Mouse (Mus musculus): Measurements from ENCODE around the gene Trpm3. TPM values are rescaled to one million over a fixed set of nuclear protein-coding genes. Genes with fewer than 3 reads are reported as not detected.

Trpm3 gene
- polyA plus RNA-seq, 1 experiment from 2014 or later, result 15.5 TPM

DNA sequence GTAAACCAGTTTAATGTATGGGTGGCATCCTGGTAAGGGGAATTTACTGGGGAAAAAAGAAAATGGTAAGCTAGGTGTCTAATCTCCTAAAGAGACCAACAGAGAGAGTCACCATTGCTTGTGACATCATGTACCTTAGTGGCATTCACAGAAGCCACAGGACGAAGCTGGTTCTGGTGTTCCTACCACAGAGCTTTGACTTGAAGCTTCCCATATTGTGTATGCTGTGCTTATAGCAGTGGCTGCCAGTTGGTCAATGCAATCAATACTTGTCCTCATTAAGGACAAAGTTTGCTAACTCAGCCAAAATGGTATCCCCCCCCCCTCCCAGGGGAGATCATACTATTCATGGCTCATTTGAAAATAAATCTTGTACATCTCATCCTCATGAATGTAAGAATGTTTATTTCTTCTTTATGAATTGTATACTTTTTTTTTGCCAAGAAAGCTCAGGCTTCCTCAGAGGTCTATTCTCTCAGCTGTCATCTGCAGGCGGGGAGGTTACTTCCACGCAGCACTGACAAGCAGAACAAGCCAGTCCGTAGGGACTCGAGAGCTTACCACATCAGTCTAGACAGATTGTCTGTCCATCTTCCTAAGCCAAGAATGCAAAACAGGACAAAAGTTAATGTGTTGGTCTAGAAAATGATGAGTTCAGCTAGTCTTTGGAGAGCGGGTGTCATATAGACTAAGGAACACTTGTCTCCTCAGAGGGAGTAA lies 404.3 kb downstream of the Trpm3 start:
- Histone ChIP-seq H3K9me3 (no peaks in the 10 kb centered on the region), H3K36me3 (no peaks in the 10 kb centered on the region), H3K9ac (replicated peaks) (no peak overlapping the region), H3K4me3 (replicated peaks) (no peak overlapping the region), H3K4me2 (replicated peaks) (no peak overlapping the region), H3K4me1 (replicated peaks) (no peaks in the 10 kb centered on the region), H3K27ac (no peak overlapping the region), H3K27me3 (no peaks in the 10 kb centered on the region)
- WGBS, result 92% methylated on average over 6 of the region's 6 CpGs
- no peak for ATAC-seq

DNA sequence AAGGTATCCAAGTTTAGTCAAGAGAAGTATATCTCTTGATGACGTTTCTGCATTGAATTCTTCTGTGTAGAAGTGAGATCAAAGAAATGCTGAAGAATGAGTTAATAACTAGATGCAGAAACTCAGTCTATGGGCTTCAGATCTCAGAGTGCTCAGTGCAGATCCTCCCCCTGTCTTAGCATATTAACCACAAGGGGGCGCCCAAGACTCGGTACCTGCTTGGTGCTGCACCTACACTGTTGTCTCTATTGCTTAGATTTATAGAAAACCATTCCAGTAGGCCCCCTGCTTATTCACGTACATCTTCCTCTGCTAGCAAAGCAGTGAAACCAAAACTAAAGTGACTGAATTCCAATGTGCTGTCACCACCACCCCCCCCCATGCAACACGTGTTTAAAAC lies 413.3 kb downstream of the Trpm3 start:
- no peak overlapping the region for H3K4me2 ChIP-seq (replicated peaks)
- peaks cover 15% of the 10 kb centered on the region for H3K4me1 ChIP-seq (replicated peaks)
- no peaks in the 10 kb centered on the region for H3K9me3 ChIP-seq
- H3K27me3 ChIP-seq, result 0 out of 2 replicates have a peak, but pooled peaks cover 17% of the 10 kb centered on the region
- H3K4me3 ChIP-seq (replicated peaks), result no peak overlapping the region
- H3K9ac ChIP-seq (replicated peaks), result no peak overlapping the region
- H3K36me3 ChIP-seq, result no peaks in the 10 kb centered on the region
- peak; percentile 87; the same call in 1 of the 2 replicates for ATAC-seq
- 30% methylated on average over 5 of the region's 5 CpGs for WGBS
- no peak overlapping the region for H3K27ac ChIP-seq

DNA sequence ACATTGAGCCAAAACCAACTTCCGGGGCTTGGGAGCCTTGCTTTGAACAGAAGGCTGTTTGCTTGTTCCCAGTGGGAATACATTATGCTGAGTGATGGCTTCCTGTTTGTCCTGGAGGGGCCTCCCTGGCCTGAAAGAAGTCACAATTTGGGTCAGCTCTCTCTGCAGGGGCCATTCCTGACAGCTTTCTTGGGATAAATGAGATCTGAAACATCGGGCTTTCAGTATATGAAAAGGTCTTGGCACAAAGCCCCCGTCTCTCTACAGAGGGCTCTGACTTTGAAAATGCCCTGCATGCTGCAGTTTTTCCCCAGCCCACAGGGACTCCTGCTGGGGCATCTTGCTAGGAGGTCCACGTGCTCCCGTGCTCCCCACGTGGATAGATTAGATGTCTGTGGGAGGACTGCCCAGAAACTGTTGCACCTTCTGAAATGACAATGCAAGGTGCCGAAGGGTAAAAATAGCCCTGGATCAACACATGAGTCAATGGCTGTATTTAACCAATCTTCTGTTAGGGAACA lies 415.6 kb downstream of the Trpm3 start:
- Histone ChIP-seq H3K4me3 (replicated peaks) (no peak overlapping the region), H3K4me2 (replicated peaks) (peak overlapping the region; percentile 18; the same call in 1 of the 2 replicates), H3K9me3 (no peaks in the 10 kb centered on the region), H3K27me3 (0 out of 2 replicates have a peak, but pooled peaks cover 17% of the 10 kb centered on the region), H3K27ac (no peak overlapping the region), H3K36me3 (no peaks in the 10 kb centered on the region), H3K4me1 (replicated peaks) (peaks cover 15% of the 10 kb centered on the region), H3K9ac (replicated peaks) (no peak overlapping the region)
- WGBS, result 4% methylated on average over 7 of the region's 7 CpGs
- ATAC-seq, result peak; percentile 40

DNA sequence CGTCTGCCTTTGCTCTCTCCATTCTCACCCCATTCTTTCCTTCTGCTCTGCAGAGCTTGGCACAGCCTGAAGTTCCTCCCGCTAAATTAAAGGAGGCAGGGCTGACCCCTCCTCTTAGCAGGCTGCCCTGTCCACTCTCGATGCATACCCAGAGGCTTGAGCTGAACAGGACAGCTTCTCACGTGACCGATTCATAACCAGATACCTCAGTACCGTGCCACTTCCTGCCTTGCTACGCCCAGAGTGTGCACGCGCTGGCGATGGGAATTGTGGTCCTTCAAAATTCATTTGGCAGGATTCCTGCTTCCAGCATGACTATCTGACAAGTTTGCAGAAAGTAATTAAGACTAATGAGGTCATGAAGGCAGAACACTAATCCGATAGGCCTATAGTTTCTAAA lies 433.6 kb downstream of the Trpm3 start:
- H3K27ac ChIP-seq, result no peak overlapping the region
- ATAC-seq, result no peak
- WGBS, result 74% methylated on average over 11 of the region's 11 CpGs
- H3K4me1 ChIP-seq (replicated peaks), result no peaks in the 10 kb centered on the region
- H3K36me3 ChIP-seq, result no peaks in the 10 kb centered on the region
- H3K4me2 ChIP-seq (replicated peaks), result no peak overlapping the region
- H3K9me3 ChIP-seq, result no peaks in the 10 kb centered on the region
- H3K4me3 ChIP-seq (replicated peaks), result no peak overlapping the region
- no peaks in the 10 kb centered on the region for H3K27me3 ChIP-seq
- H3K9ac ChIP-seq (replicated peaks), result no peak overlapping the region

DNA sequence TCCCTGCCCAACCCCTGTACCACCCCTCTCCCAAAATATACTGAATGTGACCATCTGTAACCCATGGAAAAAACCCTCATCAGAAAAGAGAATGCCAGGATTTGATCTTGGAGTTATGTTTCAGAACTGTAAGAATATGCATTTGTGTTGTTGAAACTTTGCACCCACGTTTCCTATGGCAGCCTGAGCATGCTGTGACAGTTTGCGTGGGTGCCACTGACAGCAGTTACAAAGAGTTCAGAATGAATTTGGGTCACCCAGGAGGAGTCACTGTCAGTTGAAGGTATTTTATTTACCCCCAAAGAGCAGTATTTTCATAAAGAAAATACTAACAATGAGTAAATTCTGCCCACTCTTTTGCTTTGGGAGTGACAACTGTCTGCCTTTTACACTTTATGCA lies 434.0 kb downstream of the Trpm3 start:
- Histone ChIP-seq H3K4me3 (replicated peaks) (no peak overlapping the region), H3K27me3 (no peaks in the 10 kb centered on the region), H3K36me3 (no peaks in the 10 kb centered on the region), H3K4me2 (replicated peaks) (no peak overlapping the region), H3K9me3 (no peaks in the 10 kb centered on the region), H3K27ac (no peak overlapping the region), H3K9ac (replicated peaks) (no peak overlapping the region), H3K4me1 (replicated peaks) (no peaks in the 10 kb centered on the region)
- WGBS, result 75% methylated on average over 2 of the region's 2 CpGs
- no peak for ATAC-seq

DNA sequence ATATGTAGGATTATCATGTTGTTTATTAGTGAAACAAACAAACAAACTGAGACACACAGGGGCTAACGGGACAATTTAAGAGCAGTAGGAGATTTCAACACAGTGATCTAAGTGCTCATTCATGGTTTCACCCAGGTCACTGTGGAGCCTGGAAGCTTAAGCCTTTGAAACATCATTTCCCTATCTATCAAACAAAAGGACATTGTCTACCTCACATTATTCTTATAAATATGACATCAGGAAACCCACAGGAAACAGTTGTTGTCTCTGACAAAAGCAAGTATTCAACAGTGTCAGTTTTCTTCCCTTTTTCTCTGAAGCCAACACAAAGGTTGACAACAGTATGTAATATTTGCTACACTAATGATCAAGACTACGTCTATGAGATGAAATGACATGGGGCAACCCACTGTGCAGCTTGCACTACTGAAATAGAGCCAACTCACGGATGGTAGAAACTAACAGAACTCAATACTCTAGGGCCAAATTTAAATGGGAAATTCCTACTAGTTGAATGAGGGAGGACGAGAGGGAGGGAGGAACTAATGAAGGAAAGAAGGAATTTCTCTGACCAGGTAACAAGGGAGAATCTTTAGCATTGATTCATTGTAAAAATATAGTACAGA lies 443.4 kb downstream of the Trpm3 start:
- H3K36me3 ChIP-seq, result no peaks in the 10 kb centered on the region
- no peaks in the 10 kb centered on the region for H3K4me1 ChIP-seq (replicated peaks)
- no peak for ATAC-seq
- H3K27me3 ChIP-seq, result no peaks in the 10 kb centered on the region
- 76% methylated on average over 4 of the region's 4 CpGs for WGBS
- no peak overlapping the region for H3K27ac ChIP-seq
- H3K9ac ChIP-seq (replicated peaks), result no peak overlapping the region
- H3K4me2 ChIP-seq (replicated peaks), result no peak overlapping the region
- no peak overlapping the region for H3K4me3 ChIP-seq (replicated peaks)
- no peaks in the 10 kb centered on the region for H3K9me3 ChIP-seq

DNA sequence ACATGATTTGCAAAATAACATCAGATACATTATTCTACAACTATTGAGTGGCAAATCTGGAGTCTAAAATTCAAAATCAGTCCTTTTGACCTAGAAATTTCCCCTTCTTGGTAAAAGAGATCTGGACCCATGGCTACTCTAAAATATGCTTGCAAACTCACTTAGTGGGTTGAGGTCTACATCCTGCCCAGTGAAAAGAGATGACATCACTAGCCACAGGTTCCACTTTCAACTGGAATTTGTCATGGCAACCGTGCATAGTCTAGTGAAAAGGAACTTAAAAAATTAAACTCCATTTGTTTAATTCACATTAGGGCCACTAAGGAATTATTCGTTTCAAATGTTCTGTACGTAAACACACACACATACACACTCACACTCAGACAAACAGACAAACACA lies 455.6 kb downstream of the Trpm3 start:
- Histone ChIP-seq H3K4me1 (replicated peaks) (no peaks in the 10 kb centered on the region), H3K9ac (replicated peaks) (no peak overlapping the region), H3K9me3 (no peaks in the 10 kb centered on the region), H3K4me3 (replicated peaks) (no peak overlapping the region), H3K27me3 (no peaks in the 10 kb centered on the region), H3K4me2 (replicated peaks) (no peak overlapping the region), H3K36me3 (no peaks in the 10 kb centered on the region), H3K27ac (no peak overlapping the region)
- no peak for ATAC-seq
- WGBS, result 88% methylated on average over 3 of the region's 3 CpGs

DNA sequence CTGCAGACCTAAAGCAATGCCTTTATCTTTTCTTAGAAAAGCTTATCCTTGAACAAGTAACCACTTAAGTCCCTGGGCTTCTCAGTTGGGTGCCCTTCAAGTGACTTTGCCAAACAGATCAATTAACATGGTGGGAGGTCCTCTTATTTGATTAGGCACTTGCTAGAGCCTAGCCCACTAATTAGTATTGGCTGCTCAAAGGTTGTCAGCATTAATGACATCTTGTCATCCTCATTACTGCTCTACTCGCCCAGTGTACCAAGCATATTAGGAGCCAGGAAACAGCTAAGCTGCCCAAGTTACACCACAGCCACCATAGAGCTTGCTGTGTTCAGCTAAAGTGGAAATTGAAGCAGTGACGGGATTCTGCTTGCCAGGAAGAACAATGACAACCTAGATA lies 456.4 kb downstream of the Trpm3 start:
- Histone ChIP-seq H3K4me3 (replicated peaks) (no peak overlapping the region), H3K27ac (no peak overlapping the region), H3K4me2 (replicated peaks) (no peak overlapping the region), H3K27me3 (no peaks in the 10 kb centered on the region), H3K9ac (replicated peaks) (no peak overlapping the region), H3K36me3 (no peaks in the 10 kb centered on the region), H3K9me3 (no peaks in the 10 kb centered on the region), H3K4me1 (replicated peaks) (no peaks in the 10 kb centered on the region)
- WGBS, result 32% methylated on average over 2 of the region's 2 CpGs
- 0 out of 2 replicates have a peak, but pooled peaks have one; percentile 45 for ATAC-seq

DNA sequence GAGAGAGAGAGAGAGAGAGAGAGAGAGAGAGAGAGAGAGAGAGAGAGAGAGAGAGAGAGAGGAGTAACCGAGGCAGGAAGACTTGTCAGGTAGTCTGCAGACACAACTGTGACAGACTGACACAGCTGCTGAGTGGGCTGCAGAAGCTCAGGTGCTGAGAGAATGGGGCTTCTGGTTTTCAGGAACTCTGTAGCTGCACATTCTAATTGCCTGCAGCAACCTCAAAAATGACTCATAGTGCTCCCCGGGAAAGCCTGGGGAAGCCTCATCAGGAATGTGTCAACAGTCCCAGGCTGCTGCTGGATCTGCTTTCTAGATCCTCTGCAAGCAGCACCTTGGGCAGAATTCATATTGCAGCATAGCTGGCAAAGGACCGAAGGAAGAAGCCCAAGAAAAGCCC lies 457.9 kb downstream of the Trpm3 start:
- WGBS, result 76% methylated on average over 3 of the region's 3 CpGs
- no peak overlapping the region for H3K4me3 ChIP-seq (replicated peaks)

DNA sequence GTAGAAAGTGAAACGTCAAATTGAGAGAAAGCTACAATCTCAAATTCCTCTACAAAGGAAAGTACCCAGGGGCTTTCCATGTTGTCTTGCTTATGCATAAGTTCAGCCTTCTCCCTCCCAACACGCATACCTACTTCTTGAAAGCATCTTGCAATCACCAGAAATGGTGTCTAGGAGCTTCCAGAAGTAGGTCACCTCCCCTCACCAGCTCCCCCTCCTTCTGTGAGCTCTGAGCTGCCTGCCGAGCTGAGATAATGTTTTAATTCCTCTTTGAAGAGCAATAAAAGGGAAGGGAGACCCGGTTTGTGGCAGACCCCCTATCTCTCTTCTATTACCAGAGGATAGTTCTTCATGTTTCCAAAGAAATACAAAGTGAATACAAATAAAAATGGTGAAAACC lies 465.5 kb downstream of the Trpm3 start:
- no peak overlapping the region for H3K9ac ChIP-seq (replicated peaks)
- H3K4me2 ChIP-seq (replicated peaks), result no peak overlapping the region
- WGBS, result 29% methylated on average over 4 of the region's 4 CpGs
- H3K27me3 ChIP-seq, result no peaks in the 10 kb centered on the region
- no peak overlapping the region for H3K4me3 ChIP-seq (replicated peaks)
- 0 out of 2 replicates have a peak, but pooled peaks cover 9% of the 10 kb centered on the region for H3K4me1 ChIP-seq (replicated peaks)
- no peaks in the 10 kb centered on the region for H3K9me3 ChIP-seq
- no peak overlapping the region for H3K27ac ChIP-seq
- no peak for ATAC-seq
- H3K36me3 ChIP-seq, result no peaks in the 10 kb centered on the region

More for the DNA sequence above, 457.9 kb downstream of the Trpm3 start:
- no peak overlapping the region for H3K4me2 ChIP-seq (replicated peaks)
- no peaks in the 10 kb centered on the region for H3K9me3 ChIP-seq
- no peaks in the 10 kb centered on the region for H3K36me3 ChIP-seq
- ATAC-seq, result no peak
- no peaks in the 10 kb centered on the region for H3K27me3 ChIP-seq
- H3K27ac ChIP-seq, result no peak overlapping the region
- no peaks in the 10 kb centered on the region for H3K4me1 ChIP-seq (replicated peaks)
- no peak overlapping the region for H3K9ac ChIP-seq (replicated peaks)

DNA sequence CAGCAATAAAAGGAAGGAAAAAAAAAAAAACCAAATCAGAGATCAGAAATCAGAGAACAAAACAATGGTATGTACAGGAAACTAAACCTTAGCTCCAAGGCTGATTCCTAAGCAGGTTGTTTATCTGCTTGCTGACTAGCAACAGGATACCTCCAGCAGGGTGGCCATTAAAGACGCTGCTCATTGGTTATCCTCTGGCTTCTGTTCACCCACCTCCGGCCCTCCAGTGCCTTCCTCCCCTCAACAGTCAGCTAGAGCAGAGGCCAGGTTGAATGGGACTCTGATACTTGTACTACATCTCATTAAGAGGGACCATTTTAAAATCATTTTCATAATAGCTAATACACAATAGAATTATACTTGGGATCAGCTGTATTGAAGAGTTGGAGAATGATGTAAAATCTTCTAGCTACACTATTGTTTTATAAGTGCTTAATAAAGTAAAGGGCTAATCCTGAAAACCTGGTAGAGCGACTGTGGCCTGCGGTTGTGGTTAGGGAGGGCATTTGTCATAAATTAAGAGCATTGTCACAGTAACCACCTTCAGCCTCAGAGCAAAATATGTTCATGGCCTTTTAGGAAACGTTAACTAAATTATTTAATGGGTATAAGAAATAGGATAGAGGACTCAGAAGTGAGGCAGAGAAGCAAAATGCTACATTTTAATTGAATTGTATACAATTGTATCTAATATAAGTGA lies 469.3 kb downstream of the Trpm3 start:
- no peak for ATAC-seq

DNA sequence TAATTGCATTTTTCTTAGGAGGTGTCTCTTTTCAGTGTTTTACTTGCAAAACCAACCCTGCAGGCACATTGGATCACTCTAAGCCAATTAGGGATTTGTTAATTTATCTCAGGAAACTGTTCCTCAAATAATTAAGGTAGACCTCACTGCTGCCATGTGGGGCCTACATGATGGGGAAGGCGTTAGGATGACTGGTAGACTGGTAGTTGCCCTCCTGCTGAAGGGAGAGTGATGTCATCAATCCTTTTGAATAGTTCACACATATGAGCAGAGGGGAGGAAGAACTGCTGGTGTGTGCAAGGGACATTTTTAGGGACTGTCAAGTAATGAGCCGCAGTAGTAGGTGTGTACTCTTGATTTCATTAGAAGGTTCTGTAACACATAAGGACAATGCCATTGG lies 472.8 kb downstream of the Trpm3 start:
- Histone ChIP-seq H3K4me2 (replicated peaks) (no peak overlapping the region), H3K27ac (no peak overlapping the region), H3K9ac (replicated peaks) (no peak overlapping the region), H3K9me3 (no peaks in the 10 kb centered on the region), H3K27me3 (no peaks in the 10 kb centered on the region), H3K36me3 (no peaks in the 10 kb centered on the region), H3K4me3 (replicated peaks) (no peak overlapping the region), H3K4me1 (replicated peaks) (no peaks in the 10 kb centered on the region)
- 86% methylated on average over 2 of the region's 2 CpGs for WGBS
- ATAC-seq, result no peak

More for the DNA sequence above, 469.3 kb downstream of the Trpm3 start:
- Histone ChIP-seq H3K27ac (no peak overlapping the region), H3K4me1 (replicated peaks) (0 out of 2 replicates have a peak, but pooled peaks cover 9% of the 10 kb centered on the region), H3K4me2 (replicated peaks) (no peak overlapping the region), H3K9me3 (no peaks in the 10 kb centered on the region), H3K9ac (replicated peaks) (no peak overlapping the region), H3K36me3 (no peaks in the 10 kb centered on the region), H3K27me3 (no peaks in the 10 kb centered on the region), H3K4me3 (replicated peaks) (no peak overlapping the region)
- WGBS, result 67% methylated on average over 5 of the region's 5 CpGs

Data from midbrain, embryonic 13.5 days (tissue).